Comparison of ENCODE assay signal across 9 mouse cellular contexts in the genomic region with DNA sequence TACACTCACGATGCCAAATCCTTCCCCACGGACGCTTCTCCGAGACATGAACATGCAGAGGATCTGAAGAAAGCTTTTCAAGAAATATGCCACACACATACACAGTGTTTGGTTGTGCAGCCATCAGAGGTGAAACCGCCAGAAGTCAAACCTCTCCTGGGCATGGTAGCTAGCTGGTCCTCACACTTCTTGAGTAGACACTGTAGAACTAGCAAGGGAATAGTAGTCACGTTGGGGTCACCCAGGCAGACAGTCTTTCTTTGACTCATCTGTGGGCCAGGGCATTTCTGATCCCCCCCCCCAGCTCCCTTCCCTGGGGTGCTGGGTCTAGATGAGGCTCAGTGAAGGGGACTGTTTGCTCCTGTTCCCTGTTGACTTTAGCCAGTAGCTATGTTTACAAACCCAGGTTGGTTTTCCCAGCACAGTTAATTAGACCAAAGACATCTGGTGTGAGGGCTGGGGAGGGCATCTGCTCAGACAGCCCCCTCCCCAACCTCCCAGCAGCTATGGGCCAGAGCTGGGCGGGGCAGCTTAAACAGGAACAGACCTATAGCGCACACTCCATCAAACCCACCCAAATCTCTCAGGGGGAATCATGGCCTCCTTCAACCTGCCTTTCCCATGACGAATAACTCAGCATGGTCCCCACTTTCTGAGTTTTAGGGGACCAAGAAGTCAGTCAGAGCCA. TPM values are rescaled to one million over a fixed set of nuclear protein-coding genes. Genes with fewer than 3 reads are reported as not detected.
DNase-seq lines count a peak whose midpoint lies in the region; ATAC-seq and TF ChIP-seq lines count a peak whose summit lies in the region.
"Had no signal": no experiment of that assay in that cellular context is flagged by ENCODE, and none has a peak within 500 bp of the region (broad histone marks: within the 10 kb centered on the region; RNA-seq: fewer than 3 reads in every experiment).

No protein-coding gene starts in this region.

- WGBS in kidney, adult 2 months = 87% methylated on average over 9 of the region's 9 CpGs
- WGBS in embryonic facial prominence, embryonic 11.5 days = 31% methylated on average over 9 of the region's 9 CpGs
- WGBS in hindbrain, embryonic 15.5 days = 51% methylated on average over 9 of the region's 9 CpGs
- WGBS in midbrain, embryonic 13.5 days = 40% methylated on average over 9 of the region's 9 CpGs

- DNase-seq in kidney, adult 2 months = no peak
- no peak for DNase-seq in kidney, postnatal 25 days
- DNase-seq in embryonic facial prominence, embryonic 11.5 days (ENCODE audit: low spot score) = peak; percentile 57
- no peak for DNase-seq in thymus, postnatal 14 days
- DNase-seq in left cerebral cortex, adult 18-20 months (ENCODE audit: low spot score in 2 of 2) = no peak
- DNase-seq in ovary, postnatal 14 days (ENCODE audit: low spot score) = no peak

- no peak overlapping the region for H3K27ac ChIP-seq in kidney, adult 2 months (ENCODE audit: insufficient read depth, low read depth, low read length)
- no peak overlapping the region for H3K27ac ChIP-seq in embryonic facial prominence, embryonic 11.5 days (replicated peaks; ENCODE audit: low read depth, low read length)
- peak overlapping the region; percentile 86 for H3K27ac ChIP-seq in hindbrain, embryonic 15.5 days (replicated peaks)
- H3K27ac ChIP-seq in midbrain, embryonic 13.5 days = no peak overlapping the region

- no peaks in the 10 kb centered on the region for H3K9me3 ChIP-seq in embryonic facial prominence, embryonic 11.5 days (replicated peaks; ENCODE audit: control insufficient read depth, low read length)
- H3K9me3 ChIP-seq in hindbrain, embryonic 15.5 days = no peaks in the 10 kb centered on the region
- H3K9me3 ChIP-seq in midbrain, embryonic 13.5 days = no peaks in the 10 kb centered on the region

- no peak for TF ChIP-seq CTCF in kidney, adult 2 months (conservative IDR thresholded peaks at IDR 0.05; ENCODE audit: insufficient read depth, insufficient read length, low read depth, low read length)

- no peaks in the 10 kb centered on the region for H3K27me3 ChIP-seq in kidney, adult 2 months (replicated peaks; ENCODE audit: control insufficient read depth, insufficient read depth, low read length)
- H3K27me3 ChIP-seq in embryonic facial prominence, embryonic 11.5 days (ENCODE audit: control insufficient read depth, insufficient read depth, low read length) = no peaks in the 10 kb centered on the region
- 0 out of 2 replicates have a peak, but pooled peaks cover 3% of the 10 kb centered on the region for H3K27me3 ChIP-seq in hindbrain, embryonic 15.5 days
- H3K27me3 ChIP-seq in midbrain, embryonic 13.5 days = peaks cover 85% of the 10 kb centered on the region

- H3K4me2 ChIP-seq in embryonic facial prominence, embryonic 11.5 days (ENCODE audit: low read depth, low read length) = peak overlapping the region; percentile 87
- peak overlapping the region; percentile 98 for H3K4me2 ChIP-seq in hindbrain, embryonic 15.5 days
- H3K4me2 ChIP-seq in midbrain, embryonic 13.5 days (replicated peaks) = peak overlapping the region; percentile 83; the same call in 1 of the 2 replicates

- ATAC-seq in embryonic facial prominence, embryonic 11.5 days (replicated peaks; ENCODE audit: insufficient number of reproducible peaks, low FRiP score, low TSS enrichment, low read depth) = no peak
- no peak for ATAC-seq in hindbrain, embryonic 15.5 days (ENCODE audit: low FRiP score, low read depth)
- ATAC-seq in midbrain, embryonic 13.5 days = no peak

- no peak overlapping the region for H3K9ac ChIP-seq in embryonic facial prominence, embryonic 11.5 days (replicated peaks; ENCODE audit: low read length)
- no peak overlapping the region for H3K9ac ChIP-seq in hindbrain, embryonic 15.5 days
- H3K9ac ChIP-seq in midbrain, embryonic 13.5 days (replicated peaks) = no peak overlapping the region

- no peaks in the 10 kb centered on the region for H3K36me3 ChIP-seq in kidney, adult 2 months (ENCODE audit: control insufficient read depth, insufficient read depth, low read length)
- no peaks in the 10 kb centered on the region for H3K36me3 ChIP-seq in embryonic facial prominence, embryonic 11.5 days (replicated peaks; ENCODE audit: control insufficient read depth, insufficient read depth, low read depth, low read length)
- H3K36me3 ChIP-seq in hindbrain, embryonic 15.5 days = no peaks in the 10 kb centered on the region
- no peaks in the 10 kb centered on the region for H3K36me3 ChIP-seq in midbrain, embryonic 13.5 days
- H3K36me3 ChIP-seq: G1E had no signal

- TF ChIP-seq POLR2A in kidney, adult 2 months (IDR thresholded peaks at IDR 0.05; ENCODE audit: low read depth, low read length) = no peak

- no peaks in the 10 kb centered on the region for H3K4me1 ChIP-seq in kidney, adult 2 months (ENCODE audit: control insufficient read depth, insufficient read depth, low read length)
- peaks cover 5% of the 10 kb centered on the region for H3K4me1 ChIP-seq in embryonic facial prominence, embryonic 11.5 days (ENCODE audit: control insufficient read depth, insufficient read depth, low read length)
- H3K4me1 ChIP-seq in hindbrain, embryonic 15.5 days (replicated peaks) = peaks cover 41% of the 10 kb centered on the region
- H3K4me1 ChIP-seq in midbrain, embryonic 13.5 days (replicated peaks) = peaks cover 44% of the 10 kb centered on the region

- peak overlapping the region; percentile 4; the same call in 1 of the 2 replicates for H3K4me3 ChIP-seq in kidney, adult 2 months (ENCODE audit: insufficient read depth, low read depth, low read length)
- no peak overlapping the region; the same call in 1 of the 2 replicates for H3K4me3 ChIP-seq in embryonic facial prominence, embryonic 11.5 days (ENCODE audit: low read depth, low read length)
- peak overlapping the region; percentile 83; the same call in 1 of the 2 replicates for H3K4me3 ChIP-seq in hindbrain, embryonic 15.5 days
- no peak overlapping the region for H3K4me3 ChIP-seq in midbrain, embryonic 13.5 days (replicated peaks)

RNA-seq across cellular contexts. Expression of a gene that starts 1.7 kb away (rescaled TPM):
- 42.6 and 44.8 TPM in 2 replicates for polyA plus RNA-seq in kidney, adult 2 months (2012; rRNA removed)
- polyA plus RNA-seq in embryonic facial prominence, embryonic 11.5 days (2014; fragmentation: Nextera tagmentation; extraction: Ambion mirVana) = 23.4 and 24.5 TPM in 2 replicates
- polyA plus RNA-seq in hindbrain, embryonic 15.5 days (2015; fragmentation: Nextera tagmentation; extraction: Ambion mirVana) = 5.7 and 7.1 TPM in 2 replicates
- 1.5 and 2.3 TPM in 2 replicates for polyA plus RNA-seq in midbrain, embryonic 13.5 days (2015; fragmentation: Nextera tagmentation; extraction: Ambion mirVana)
- total RNA-seq in left cerebral cortex, adult 18-20 months (2021) = 10 to 100 TPM; 12.4 to 15.5 TPM
- total RNA-seq: G1E had no signal
- polyA plus RNA-seq: G1E had no signal

Comparison
In these comparisons a context has a peak if more than half of its experiments do, and no peak if none do; other contexts are left out.
1. H3K4me3 ChIP-seq: peak in kidney, adult 2 months (single experiment) and hindbrain, embryonic 15.5 days (single experiment); none in embryonic facial prominence, embryonic 11.5 days (single experiment) and midbrain, embryonic 13.5 days (single experiment).
2. Peak in every context shown above with its lines, with median percentiles within 50 percentile points of each other: H3K4me2 ChIP-seq.